Mouse (Mus musculus): ENCODE results near the gene Nkx2-5.

Nkx2-5 gene

GRCm38 (mm10) chr17:26849746-26850357 lies 5.0 kb upstream of the Nkx2-5 start:
- DNase-seq (ENCODE audit: low read depth) = no peak

- DNase-seq (ENCODE audit: low read depth) = no peak
Measured at GRCm38 (mm10) chr17:26849106-26849745, 4.4 kb upstream of the Nkx2-5 start.

- DNase-seq (ENCODE audit: low read depth) = no peak
Measured at GRCm38 (mm10) chr17:26848236-26848635, 3.4 kb upstream of the Nkx2-5 start.

- DNase-seq (ENCODE audit: low read depth) = no peak
Measured at GRCm38 (mm10) chr17:26847801-26848200, 3.0 kb upstream of the Nkx2-5 start.

GRCm38 (mm10) chr17:26846411-26846810 lies 1.6 kb upstream of the Nkx2-5 start:
- DNase-seq (ENCODE audit: low read depth) = no peak

GRCm38 (mm10) chr17:26845149-26846050 lies 591 bp upstream of the Nkx2-5 start:
- DNase-seq (ENCODE audit: low read depth) = no peak

GRCm38 (mm10) chr17:26844371-26844851 lies 398 bp downstream of the Nkx2-5 start:
- no peak for DNase-seq (ENCODE audit: low read depth)

GRCm38 (mm10) chr17:26843696-26844236 lies 1.0 kb downstream of the Nkx2-5 start:
- DNase-seq (ENCODE audit: low read depth) = no peak

GRCm38 (mm10) chr17:26843229-26843567 lies 1.6 kb downstream of the Nkx2-5 start:
- DNase-seq (ENCODE audit: low read depth) = no peak

- DNase-seq (ENCODE audit: low read depth) = no peak
Measured at GRCm38 (mm10) chr17:26842431-26843228, 2.2 kb downstream of the Nkx2-5 start.

- DNase-seq (ENCODE audit: low read depth) = no peak
Measured at GRCm38 (mm10) chr17:26841981-26842380, 2.8 kb downstream of the Nkx2-5 start.

GRCm38 (mm10) chr17:26840922-26841731 lies 3.7 kb downstream of the Nkx2-5 start:
- DNase-seq (ENCODE audit: low read depth) = no peak

- DNase-seq (ENCODE audit: low read depth) = no peak
Measured at GRCm38 (mm10) chr17:26840439-26840780, 4.4 kb downstream of the Nkx2-5 start.

- DNase-seq (ENCODE audit: low read depth) = no peak
Measured at GRCm38 (mm10) chr17:26839718-26840438, 4.9 kb downstream of the Nkx2-5 start.

GRCm38 (mm10) chr17:26838911-26839717 lies 5.7 kb downstream of the Nkx2-5 start:
- no peak for DNase-seq (ENCODE audit: low read depth)

- no peak for DNase-seq (ENCODE audit: low read depth)
Measured at GRCm38 (mm10) chr17:26838191-26838910, 6.5 kb downstream of the Nkx2-5 start.

- no peak for DNase-seq (ENCODE audit: low read depth)
Measured at GRCm38 (mm10) chr17:26837546-26837985, 7.2 kb downstream of the Nkx2-5 start.

GRCm38 (mm10) chr17:26836786-26837545 lies 7.8 kb downstream of the Nkx2-5 start:
- DNase-seq (ENCODE audit: low read depth) = no peak

Measured in c-Kit-positive CD71-positive TER-119-negative erythroid progenitor cells, embryonic 14.5 days (primary cell).